11 mouse cellular contexts compared by ENCODE assay signal in the genomic region with DNA sequence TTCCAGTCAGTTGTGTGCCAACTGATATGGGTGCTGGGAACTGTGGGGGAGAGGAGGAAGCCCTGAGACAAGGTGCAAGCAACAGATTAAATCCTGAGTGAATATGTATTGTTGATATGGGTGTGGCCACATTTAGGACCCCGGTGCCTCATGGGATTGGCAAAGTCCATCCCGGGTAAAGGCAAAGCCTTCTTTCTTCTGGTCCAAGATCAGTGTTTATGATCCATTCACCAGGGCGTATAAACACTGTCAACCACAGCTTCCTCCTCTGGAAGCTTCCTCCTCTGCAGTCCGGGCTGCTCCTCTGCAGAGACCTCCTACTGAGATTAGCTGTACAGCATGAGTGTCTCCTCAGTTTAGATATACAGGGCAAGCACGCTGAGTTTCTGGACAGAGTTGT. TPM values are rescaled to one million over a fixed set of nuclear protein-coding genes. Genes with fewer than 3 reads are reported as not detected.
DNase-seq lines count a peak whose midpoint lies in the region; ATAC-seq and TF ChIP-seq lines count a peak whose summit lies in the region.
"Had no signal": no experiment of that assay in that cellular context is flagged by ENCODE, and none has a peak within 500 bp of the region (broad histone marks: within the 10 kb centered on the region; RNA-seq: fewer than 3 reads in every experiment).

No protein-coding gene starts in this region.

- peak; percentile 82 for ATAC-seq in intestine, embryonic 15.5 days
- ATAC-seq in activated CD4-positive, CD25-positive, alpha-beta regulatory T cell, adult 4 months, result no peak
- no peak for ATAC-seq in midbrain, embryonic 11.5 days (ENCODE audit: low FRiP score)

- 2% methylated on average over 5 of the region's 5 CpGs for WGBS in spleen, adult 2 months
- 9% methylated on average over 5 of the region's 5 CpGs for WGBS in intestine, embryonic 15.5 days
- WGBS in midbrain, embryonic 11.5 days, result 60% methylated on average over 5 of the region's 5 CpGs

- no peak overlapping the region for H3K4me2 ChIP-seq in intestine, embryonic 15.5 days (replicated peaks)
- H3K4me2 ChIP-seq in midbrain, embryonic 11.5 days, result no peak overlapping the region
- H3K4me2 ChIP-seq: limb, embryonic 15.5 days had no signal

- H3K4me3 ChIP-seq in spleen, adult 2 months (ENCODE audit: extremely low read depth, insufficient read depth, insufficient read length), result no peak overlapping the region
- no peak overlapping the region for H3K4me3 ChIP-seq in intestine, embryonic 15.5 days (replicated peaks)
- H3K4me3 ChIP-seq in midbrain, embryonic 11.5 days (ENCODE audit: low read depth, low read length), result no peak overlapping the region
- H3K4me3 ChIP-seq: limb, embryonic 15.5 days had no signal

- H3K27me3 ChIP-seq in spleen, adult 2 months (ENCODE audit: control insufficient read depth, insufficient read depth, low read length), result no peaks in the 10 kb centered on the region
- H3K27me3 ChIP-seq in intestine, embryonic 15.5 days (replicated peaks), result no peaks in the 10 kb centered on the region
- H3K27me3 ChIP-seq in midbrain, embryonic 11.5 days (ENCODE audit: control insufficient read depth, insufficient read depth, low read length), result no peaks in the 10 kb centered on the region
- H3K27me3 ChIP-seq: limb, embryonic 15.5 days had no signal

- no peaks in the 10 kb centered on the region for H3K36me3 ChIP-seq in spleen, adult 2 months (ENCODE audit: control insufficient read depth, insufficient read depth, low read length)
- H3K36me3 ChIP-seq in intestine, embryonic 15.5 days, result no peaks in the 10 kb centered on the region
- H3K36me3 ChIP-seq in midbrain, embryonic 11.5 days (ENCODE audit: control insufficient read depth, insufficient read depth, low read length), result no peaks in the 10 kb centered on the region
- H3K36me3 ChIP-seq: limb, embryonic 15.5 days had no signal

- no peaks in the 10 kb centered on the region for H3K9me3 ChIP-seq in intestine, embryonic 15.5 days
- no peaks in the 10 kb centered on the region for H3K9me3 ChIP-seq in midbrain, embryonic 11.5 days (ENCODE audit: control insufficient read depth, low read length)
- H3K9me3 ChIP-seq: limb, embryonic 15.5 days had no signal

- no peak for TF ChIP-seq POLR2A in spleen, adult 2 months (IDR thresholded peaks at IDR 0.05; ENCODE audit: low read depth, low read length)

- TF ChIP-seq CTCF in spleen, adult 2 months (IDR thresholded peaks at IDR 0.05; ENCODE audit: extremely low read depth, insufficient read depth, insufficient read length, insufficient replicate concordance), result no peak

- peaks cover 17% of the 10 kb centered on the region; the same call in 1 of the 2 replicates for H3K4me1 ChIP-seq in spleen, adult 2 months (ENCODE audit: control insufficient read depth, insufficient read depth, insufficient read length)
- peaks cover 21% of the 10 kb centered on the region for H3K4me1 ChIP-seq in intestine, embryonic 15.5 days (replicated peaks)
- H3K4me1 ChIP-seq in midbrain, embryonic 11.5 days (ENCODE audit: control insufficient read depth, insufficient read depth, low read length), result peaks cover 2% of the 10 kb centered on the region

- no peak overlapping the region for H3K9ac ChIP-seq in intestine, embryonic 15.5 days
- H3K9ac ChIP-seq in midbrain, embryonic 11.5 days (ENCODE audit: low read length), result no peak overlapping the region
- H3K9ac ChIP-seq: limb, embryonic 15.5 days had no signal

- no peak for DNase-seq in spleen, adult 2 months (ENCODE audit: low read depth in 1 of 2, low spot score in 2 of 2)
- no peak for DNase-seq in spleen, postnatal 10 days (ENCODE audit: low spot score in 2 of 2)
- peak; percentile 67 for DNase-seq in lung, postnatal 14 days
- peak; percentile 45 for DNase-seq in yolk sac, embryonic 10.5 days (ENCODE audit: low spot score)
- no peak for DNase-seq in midbrain, embryonic 11.5 days (ENCODE audit: low spot score, missing footprints)
- DNase-seq in layer of hippocampus, postnatal 14 days (ENCODE audit: low spot score in 2 of 2), result no peak
- DNase-seq: kidney, postnatal 36 days; thymus, adult 18-20 months had no signal

- peak overlapping the region; percentile 45 for H3K27ac ChIP-seq in spleen, adult 2 months (ENCODE audit: insufficient read depth, low read length)
- peak overlapping the region; percentile 73 for H3K27ac ChIP-seq in intestine, embryonic 15.5 days
- H3K27ac ChIP-seq in midbrain, embryonic 11.5 days (ENCODE audit: low read depth, low read length), result no peak overlapping the region
- H3K27ac ChIP-seq: limb, embryonic 15.5 days had no signal

RNA-seq across cellular contexts. Expression of a gene that starts 27.4 kb away (rescaled TPM):
- 232 and 275 TPM in 2 replicates for polyA plus RNA-seq in spleen, adult 2 months (2012; rRNA removed)
- 32.3 and 35.4 TPM in 2 replicates for polyA plus RNA-seq in intestine, embryonic 15.5 days (2015; fragmentation: Nextera tagmentation; extraction: Ambion mirVana)
- polyA plus RNA-seq in activated CD4-positive, CD25-positive, alpha-beta regulatory T cell, adult 4 months (2017; shearing (Covaris generic)), result 100 to 1,000 TPM; 167 to 170 TPM
- 10.9 and 12.8 TPM in 2 replicates for polyA plus RNA-seq in midbrain, embryonic 11.5 days (2014; fragmentation: Nextera tagmentation; extraction: Ambion mirVana)
- total RNA-seq in layer of hippocampus, postnatal 14 days (2021), result 10 to 100 TPM; 11.9 to 12.6 TPM

RNA-seq across cellular contexts. Expression of a gene that starts 53.5 kb away (rescaled TPM):
- 52.9 TPM in 2 replicates for polyA plus RNA-seq in spleen, adult 2 months (2012; rRNA removed)
- 215 and 226 TPM in 2 replicates for polyA plus RNA-seq in intestine, embryonic 15.5 days (2015; fragmentation: Nextera tagmentation; extraction: Ambion mirVana)
- 100 to 1,000 TPM; 164 to 195 TPM for polyA plus RNA-seq in activated CD4-positive, CD25-positive, alpha-beta regulatory T cell, adult 4 months (2017; shearing (Covaris generic))
- 223 and 253 TPM in 2 replicates for polyA plus RNA-seq in midbrain, embryonic 11.5 days (2014; fragmentation: Nextera tagmentation; extraction: Ambion mirVana)
- 10 to 100 TPM; 17.9 to 19.2 TPM for total RNA-seq in layer of hippocampus, postnatal 14 days (2021)

Comparison
In these comparisons a context has a peak if more than half of its experiments do, and no peak if none do; other contexts are left out.
1. DNase-seq: peak in lung, postnatal 14 days (single experiment) and yolk sac, embryonic 10.5 days (single experiment); none in spleen, adult 2 months (0 of 2), spleen, postnatal 10 days (0 of 2), midbrain, embryonic 11.5 days (single experiment) and layer of hippocampus, postnatal 14 days (0 of 2).